Mouse (Mus musculus): ENCODE results near the gene Trap1a.
"Not testable (repeated sequence)": the region's sequence is repeated elsewhere in the genome, so short reads cannot be mapped to it uniquely, and the experiment has no call there.

Gene Trap1a

GRCm38 (mm10) chrX:139333263-139333994 is at the start of gene Trap1a:
TSS of gene Trap1a (plus strand) at chrX:139333683.
- in situ Hi-C loops (cut with MseI, MboI): no loop called here

GRCm38 (mm10) chrX:139293114-139293513 is 40.4 kb upstream of the Trap1a start:
- in situ Hi-C loops (cut with MseI, MboI): no loop called here

DNA sequence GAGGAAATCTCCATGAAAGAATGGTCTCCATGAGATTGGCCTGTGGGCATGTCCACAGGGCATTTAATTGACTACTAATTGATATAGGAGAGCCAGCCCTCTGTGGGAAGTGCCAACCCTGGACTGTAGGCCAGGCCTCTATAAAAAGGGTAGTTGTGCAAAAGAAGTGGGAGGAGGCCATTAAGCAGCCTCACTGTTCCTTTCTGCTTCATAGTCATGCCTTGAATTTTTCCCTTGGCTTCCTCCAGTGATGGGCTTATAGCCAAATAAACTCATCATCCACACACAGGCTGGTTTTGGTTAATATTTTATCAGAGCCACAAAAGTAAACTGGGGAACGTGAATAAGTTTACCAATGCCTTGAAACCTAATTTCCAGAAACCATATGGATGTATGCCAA is 38.2 kb upstream of the Trap1a start:
- in situ Hi-C loops (cut with MseI, MboI): no loop called here

DNA sequence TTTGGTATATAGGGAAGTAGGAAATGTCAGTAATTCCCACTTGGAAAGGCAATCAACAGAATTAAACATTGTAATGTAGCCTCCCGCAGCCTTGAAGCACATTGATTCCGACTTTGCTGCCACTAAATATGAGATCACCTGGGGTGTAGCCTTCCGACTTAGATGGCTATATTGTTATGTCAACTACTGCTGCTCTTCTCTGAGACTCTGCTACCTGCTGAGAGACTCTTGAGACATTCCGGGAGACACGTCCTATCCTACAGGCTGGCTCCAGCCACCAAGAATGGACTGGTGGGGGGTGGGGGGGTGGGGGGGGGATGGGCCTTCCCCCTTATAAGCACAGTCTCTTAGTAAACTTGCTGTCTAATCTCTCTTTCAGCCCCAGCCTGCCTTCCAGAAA is 16.1 kb upstream of the Trap1a start:
- in situ Hi-C loops (cut with MseI, MboI): not testable (repeated sequence)

DNA sequence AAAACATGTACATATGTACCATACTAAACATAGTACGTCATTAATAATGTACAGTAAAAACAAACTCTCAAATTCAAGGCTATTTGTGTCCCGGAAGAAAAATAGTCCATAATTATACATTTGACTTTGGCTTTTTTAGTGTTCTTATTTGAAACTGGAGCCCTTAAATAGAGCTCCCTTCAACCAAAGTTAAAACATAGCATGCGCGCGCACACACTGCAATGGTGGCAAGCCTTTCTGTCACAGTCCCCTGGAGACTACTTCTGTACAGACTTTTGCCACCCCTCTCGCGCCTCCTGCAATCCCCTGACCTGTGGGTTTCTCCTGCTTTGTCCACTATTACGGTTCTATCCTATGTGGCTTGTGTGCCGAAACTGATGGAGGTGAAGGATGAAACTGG is 900 bp upstream of the Trap1a start:
- in situ Hi-C loops (cut with MseI, MboI): no loop called here

GRCm38 (mm10) chrX:139334504-139335418 is 1.3 kb downstream of the Trap1a start:
- in situ Hi-C loops (cut with MseI, MboI): no loop called here

- in situ Hi-C loops (cut with MseI, MboI): no loop called here
These were observed 2.1 kb downstream of the Trap1a start for GRCm38 (mm10) chrX:139335419-139336074.

- in situ Hi-C loops (cut with MseI, MboI): no loop called here
These were observed 6.1 kb downstream of the Trap1a start for GRCm38 (mm10) chrX:139339553-139339952.

DNA sequence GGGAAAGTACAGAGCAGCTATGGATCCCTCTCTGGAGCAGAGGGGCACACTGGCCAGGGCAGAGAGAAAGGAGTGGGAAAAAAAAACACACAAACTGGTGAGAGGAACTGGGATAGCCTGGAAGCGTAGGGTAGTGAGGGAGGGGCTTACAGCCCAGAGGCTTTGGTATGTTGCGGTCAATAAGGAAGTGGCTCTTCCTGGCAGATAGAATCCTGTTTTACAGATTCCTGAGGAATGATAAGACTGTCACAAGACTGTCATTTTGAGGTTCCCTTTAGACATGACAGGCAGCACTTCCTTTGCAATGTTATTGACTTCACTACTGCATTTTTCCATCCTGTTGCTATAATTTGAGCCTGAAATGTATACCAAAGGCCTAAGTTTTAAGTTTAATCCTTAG is 7.7 kb downstream of the Trap1a start:
- in situ Hi-C loops (cut with MseI, MboI): no loop called here

DNA sequence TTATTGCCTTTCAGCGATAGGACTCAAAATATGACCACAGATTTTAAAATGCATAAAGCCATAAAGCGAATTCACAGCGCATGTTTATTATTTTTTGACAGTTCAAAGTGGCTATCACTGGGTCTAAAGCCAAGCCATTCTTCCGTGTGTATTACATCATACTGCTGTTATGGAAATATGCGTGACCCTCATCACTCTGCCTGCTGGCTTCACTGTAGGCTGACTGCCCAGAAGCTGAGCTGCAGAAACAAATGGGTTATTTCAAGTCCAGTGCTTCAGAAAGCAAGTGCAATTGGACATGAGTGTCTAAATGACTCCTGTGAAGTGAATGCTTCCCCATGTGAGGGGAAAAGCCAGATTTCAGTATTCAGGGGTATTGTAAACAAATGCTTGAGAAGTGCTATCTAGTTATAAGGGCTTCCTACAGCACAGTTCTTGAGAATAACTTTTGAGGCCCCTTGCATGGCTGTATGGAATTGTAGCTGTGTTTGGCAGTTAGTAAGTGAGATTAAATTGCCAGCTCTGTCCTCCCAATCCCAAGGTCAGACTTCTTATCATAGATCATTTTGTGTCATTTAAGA is 18.8 kb downstream of the Trap1a start:
- in situ Hi-C loops (cut with MseI, MboI): no loop called here

GRCm38 (mm10) chrX:139357639-139358260 is 24.3 kb downstream of the Trap1a start:
- in situ Hi-C loops (cut with MseI, MboI): no loop called here

GRCm38 (mm10) chrX:139358361-139358760 is 24.9 kb downstream of the Trap1a start:
- in situ Hi-C loops (cut with MseI, MboI): no loop called here

DNA sequence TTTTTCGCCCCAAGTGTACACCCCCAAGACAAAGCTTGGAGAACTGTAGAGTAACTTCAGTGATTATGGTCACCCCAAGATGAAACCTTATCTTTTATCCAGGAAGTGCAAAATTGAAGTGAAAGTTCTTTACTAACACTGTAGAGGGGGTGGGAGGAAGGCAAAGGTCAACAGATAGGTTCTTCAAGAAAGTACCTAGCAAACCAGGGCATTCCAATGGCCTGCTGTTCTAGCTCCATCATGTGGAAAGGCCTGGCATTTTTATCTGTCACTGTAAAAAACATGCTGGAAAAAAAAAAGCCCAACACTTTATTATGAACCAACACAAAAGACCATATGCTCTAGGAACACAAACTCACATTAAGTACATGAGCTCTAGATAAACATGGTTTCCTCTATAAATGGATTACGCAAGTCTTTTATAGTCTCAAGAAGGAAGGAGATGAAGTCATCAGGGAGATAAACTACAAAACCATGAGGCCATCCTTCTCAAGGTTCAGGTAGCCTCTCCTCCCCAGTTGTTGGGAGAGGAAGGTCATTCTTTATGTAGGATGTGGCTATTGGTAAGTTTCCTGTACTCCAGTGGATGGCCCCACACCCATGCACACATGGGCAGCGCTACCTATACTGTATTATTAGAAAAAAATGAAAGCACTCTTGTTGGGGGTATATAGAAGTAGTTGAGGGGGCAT is 33.5 kb downstream of the Trap1a start:
- in situ Hi-C loops (cut with MseI, MboI): no loop called here

DNA sequence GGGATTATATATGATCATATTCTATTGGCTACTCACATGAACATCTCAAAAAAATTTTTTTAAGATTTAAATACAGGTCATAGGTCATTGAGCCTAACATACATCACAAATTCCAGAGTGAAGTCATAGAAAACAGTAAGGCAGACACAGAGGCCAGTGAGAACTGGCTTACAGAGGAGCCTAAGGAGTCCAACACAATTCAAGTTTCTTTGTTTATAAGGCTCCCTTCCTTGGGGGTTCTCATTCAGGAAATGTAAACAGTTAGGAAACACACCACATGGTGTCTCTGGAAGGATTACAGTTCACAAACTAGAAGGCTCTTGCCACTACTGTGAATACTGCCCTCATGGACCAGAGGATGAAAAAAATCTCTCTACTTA is 34.0 kb downstream of the Trap1a start:
- in situ Hi-C loops (cut with MseI, MboI): no loop called here

DNA sequence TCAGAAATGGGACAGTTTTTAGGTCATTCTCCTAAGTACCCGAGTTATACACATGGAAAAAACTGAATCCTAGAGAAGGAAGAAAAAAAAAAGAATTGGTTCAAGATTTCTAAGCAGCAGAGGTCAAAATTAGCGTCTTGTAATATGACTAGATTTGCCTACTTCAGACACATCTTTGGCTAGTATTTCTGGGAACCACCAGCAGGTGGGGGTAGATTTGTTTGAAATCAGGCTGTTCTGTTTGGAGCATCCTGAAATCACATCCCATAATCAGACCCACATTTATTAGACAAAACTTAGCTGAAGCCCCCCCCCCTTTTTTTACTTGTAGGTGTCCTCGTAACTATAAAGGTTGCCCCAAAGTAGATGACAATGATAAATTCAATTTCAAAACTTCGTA is 35.6 kb downstream of the Trap1a start:
- in situ Hi-C loops (cut with MseI, MboI): no loop called here

GRCm38 (mm10) chrX:139372665-139373064 is 39.2 kb downstream of the Trap1a start:
- in situ Hi-C loops (cut with MseI, MboI): no loop called here
